Comparison of ENCODE assay signal across 12 mouse cellular contexts in the genomic region with DNA sequence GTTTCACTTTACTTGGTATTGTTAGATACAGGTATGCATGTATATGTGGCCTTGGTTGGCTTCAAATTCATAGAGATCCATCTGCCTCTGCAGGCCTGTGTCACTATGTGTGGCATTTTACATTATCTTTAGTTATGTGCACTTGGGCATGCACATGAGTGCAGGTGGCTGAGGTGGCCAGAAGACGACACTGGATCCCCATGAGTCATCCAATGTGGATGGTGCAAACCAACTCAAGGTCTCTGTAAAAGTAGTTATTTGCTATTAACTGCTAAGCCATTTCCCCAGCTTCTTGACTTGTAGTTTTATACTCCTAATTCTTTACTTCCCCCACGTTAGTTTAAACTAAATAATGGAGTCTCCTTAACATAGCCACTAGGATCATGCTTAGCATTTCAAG.
"Had no signal": no experiment of that assay in that cellular context is flagged by ENCODE, and none has a peak within 500 bp of the region (broad histone marks: within the 10 kb centered on the region; RNA-seq: fewer than 3 reads in every experiment).

No protein-coding gene starts in this region.

- DNase-seq: left cerebral cortex, postnatal 4 days; liver; liver, embryonic 13.5 days; liver, postnatal 0 days; lung, adult 18-20 months; lung, adult 2 months; lung, embryonic 14.5 days; lung, postnatal 10 days; lung, postnatal 14 days; lung, postnatal 36 days; lung, postnatal 4 days; midbrain, embryonic 14.5 days had no signal
